ENCODE assay signal across 28 mouse cellular contexts in genomic region chr8:123847546-123847945, GRCm38 (mm10). TPM values are rescaled to one million over a fixed set of nuclear protein-coding genes. Genes with fewer than 3 reads are reported as not detected.
DNase-seq lines count a peak whose midpoint lies in the region; ATAC-seq and TF ChIP-seq lines count a peak whose summit lies in the region.
"Had no signal": no experiment of that assay in that cellular context is flagged by ENCODE, and none has a peak within 500 bp of the region (broad histone marks: within the 10 kb centered on the region; RNA-seq: fewer than 3 reads in every experiment).

No protein-coding gene starts in this region.

- 50% methylated on average over 3 of the region's 3 CpGs for WGBS in intestine, postnatal 0 days
- 46% methylated on average over 3 of the region's 3 CpGs for WGBS in intestine, embryonic 16.5 days
- 75% methylated on average over 3 of the region's 3 CpGs for WGBS in midbrain, embryonic 13.5 days

- H3K4me1 ChIP-seq in intestine, postnatal 0 days (replicated peaks; ENCODE audit: control insufficient read depth, insufficient read depth, low read length), result peaks cover 7% of the 10 kb centered on the region; the same call in 1 of the 2 replicates
- no peaks in the 10 kb centered on the region for H3K4me1 ChIP-seq in intestine, embryonic 16.5 days (ENCODE audit: control insufficient read depth, insufficient read depth, low read length)
- no peaks in the 10 kb centered on the region for H3K4me1 ChIP-seq in midbrain, embryonic 13.5 days (replicated peaks)
- H3K4me1 ChIP-seq: forebrain, embryonic 13.5 days; hindbrain, embryonic 13.5 days had no signal

- no peak overlapping the region for H3K9ac ChIP-seq in intestine, postnatal 0 days (ENCODE audit: low read depth, low read length)
- H3K9ac ChIP-seq in intestine, embryonic 16.5 days (ENCODE audit: low read depth, low read length), result no peak overlapping the region
- no peak overlapping the region for H3K9ac ChIP-seq in midbrain, embryonic 13.5 days (replicated peaks)
- H3K9ac ChIP-seq: forebrain, embryonic 13.5 days; hindbrain, embryonic 13.5 days; liver, embryonic 14.5 days; neural tube, embryonic 12.5 days had no signal

- H3K36me3 ChIP-seq in intestine, postnatal 0 days (ENCODE audit: control insufficient read depth, insufficient read depth), result no peaks in the 10 kb centered on the region
- no peaks in the 10 kb centered on the region for H3K36me3 ChIP-seq in intestine, embryonic 16.5 days (ENCODE audit: control insufficient read depth, insufficient read depth, low read length)
- H3K36me3 ChIP-seq in midbrain, embryonic 13.5 days, result 0 out of 2 replicates have a peak, but pooled peaks cover 4% of the 10 kb centered on the region
- H3K36me3 ChIP-seq: hindbrain, embryonic 13.5 days; neural tube, embryonic 12.5 days had no signal

- no peak overlapping the region for H3K4me2 ChIP-seq in intestine, postnatal 0 days (replicated peaks; ENCODE audit: low read depth)
- H3K4me2 ChIP-seq in intestine, embryonic 16.5 days (ENCODE audit: low read depth, low read length), result no peak overlapping the region
- no peak overlapping the region for H3K4me2 ChIP-seq in midbrain, embryonic 13.5 days (replicated peaks)
- H3K4me2 ChIP-seq: forebrain, embryonic 13.5 days; heart, embryonic 11.5 days; hindbrain, embryonic 13.5 days; neural tube, embryonic 12.5 days had no signal

- no peak overlapping the region for H3K27ac ChIP-seq in intestine, postnatal 0 days (ENCODE audit: low read depth, low read length)
- no peak overlapping the region for H3K27ac ChIP-seq in intestine, embryonic 16.5 days (ENCODE audit: low read length)
- H3K27ac ChIP-seq in midbrain, embryonic 13.5 days, result no peak overlapping the region
- H3K27ac ChIP-seq: forebrain, embryonic 13.5 days; hindbrain, embryonic 13.5 days; liver, embryonic 14.5 days; neural tube, embryonic 12.5 days; stomach, postnatal 0 days had no signal

- peak; percentile 48; the same call in 1 of the 2 replicates for ATAC-seq in intestine, postnatal 0 days
- no peak for ATAC-seq in intestine, embryonic 16.5 days
- ATAC-seq in midbrain, embryonic 13.5 days, result no peak
- ATAC-seq: forebrain, embryonic 13.5 days; midbrain, embryonic 16.5 days had no signal

- no peak for TF ChIP-seq CTCF in intestine, postnatal 0 days (IDR thresholded peaks at IDR 0.05; ENCODE audit: low read depth)

- no peak overlapping the region for H3K4me3 ChIP-seq in intestine, postnatal 0 days (ENCODE audit: low read depth, low read length)
- H3K4me3 ChIP-seq in intestine, embryonic 16.5 days (ENCODE audit: low read length), result no peak overlapping the region
- no peak overlapping the region for H3K4me3 ChIP-seq in midbrain, embryonic 13.5 days (replicated peaks)
- H3K4me3 ChIP-seq: forebrain, embryonic 13.5 days; hindbrain, embryonic 13.5 days; myocyte; neural tube, embryonic 12.5 days had no signal

- peak; percentile 50 for DNase-seq in cerebellum, adult 11 months
- DNase-seq in cerebellum, adult 9-10 months, result peak; percentile 77
- DNase-seq in cerebellum, postnatal 36 days, result peak; percentile 51 to 61
- no peak for DNase-seq in thymus, postnatal 10 days (ENCODE audit: low spot score in 2 of 2)
- DNase-seq: adrenal gland, postnatal 10 days; gastrocnemius, postnatal 36 days; heart, adult 18-20 months; heart, postnatal 4 days; kidney, adult 11 months; layer of hippocampus, postnatal 36 days; liver; lung, adult 2 months; lung, postnatal 14 days; right cerebral cortex, postnatal 4 days; thymus, adult 18-20 months; thymus, postnatal 36 days had no signal

- H3K9me3 ChIP-seq in intestine, postnatal 0 days (ENCODE audit: control insufficient read depth), result no peaks in the 10 kb centered on the region
- no peaks in the 10 kb centered on the region for H3K9me3 ChIP-seq in intestine, embryonic 16.5 days (ENCODE audit: control insufficient read depth, low read length)
- H3K9me3 ChIP-seq in midbrain, embryonic 13.5 days, result no peaks in the 10 kb centered on the region
- H3K9me3 ChIP-seq: forebrain, embryonic 13.5 days; G1E; hindbrain, embryonic 13.5 days; neural tube, embryonic 12.5 days had no signal

- no peaks in the 10 kb centered on the region for H3K27me3 ChIP-seq in intestine, postnatal 0 days (replicated peaks; ENCODE audit: control insufficient read depth, insufficient read depth, low read length)
- H3K27me3 ChIP-seq in intestine, embryonic 16.5 days (replicated peaks; ENCODE audit: control insufficient read depth, insufficient read depth, low read length), result no peaks in the 10 kb centered on the region
- no peaks in the 10 kb centered on the region for H3K27me3 ChIP-seq in midbrain, embryonic 13.5 days
- H3K27me3 ChIP-seq: forebrain, embryonic 13.5 days; hindbrain, embryonic 13.5 days; neural tube, embryonic 12.5 days had no signal

RNA-seq across cellular contexts. Expression of gene Ccsap, which starts 12.5 kb away (rescaled TPM):
- 1.5 and 1.8 TPM in 2 replicates for polyA plus RNA-seq in intestine, postnatal 0 days (2015; fragmentation: Nextera tagmentation; extraction: Ambion mirVana)
- polyA plus RNA-seq in intestine, embryonic 16.5 days (2015; fragmentation: Nextera tagmentation; extraction: Ambion mirVana), result 2.3 and 2.7 TPM in 2 replicates
- 4.0 and 5.1 TPM in 2 replicates for polyA plus RNA-seq in midbrain, embryonic 13.5 days (2015; fragmentation: Nextera tagmentation; extraction: Ambion mirVana)

RNA-seq across cellular contexts. Expression of gene Rab4a, which starts 41.8 kb away (rescaled TPM):
- 104 TPM in 2 replicates for polyA plus RNA-seq in intestine, postnatal 0 days (2015; fragmentation: Nextera tagmentation; extraction: Ambion mirVana)
- 66.9 and 71.9 TPM in 2 replicates for polyA plus RNA-seq in intestine, embryonic 16.5 days (2015; fragmentation: Nextera tagmentation; extraction: Ambion mirVana)
- 64.0 and 65.7 TPM in 2 replicates for polyA plus RNA-seq in midbrain, embryonic 13.5 days (2015; fragmentation: Nextera tagmentation; extraction: Ambion mirVana)

RNA-seq across cellular contexts. Expression of gene Acta1, which starts 47.0 kb away (rescaled TPM):
- 2.7 and 7.6 TPM in 2 replicates for polyA plus RNA-seq in intestine, postnatal 0 days (2015; fragmentation: Nextera tagmentation; extraction: Ambion mirVana)
- 11.1 and 14.3 TPM in 2 replicates for polyA plus RNA-seq in intestine, embryonic 16.5 days (2015; fragmentation: Nextera tagmentation; extraction: Ambion mirVana)
- polyA plus RNA-seq in midbrain, embryonic 13.5 days (2015; fragmentation: Nextera tagmentation; extraction: Ambion mirVana), result 2.3 and 3.1 TPM in 2 replicates

Comparison
In these comparisons a context has a peak if more than half of its experiments do, and no peak if none do; other contexts are left out.
1. DNase-seq: peak in cerebellum, adult 11 months (single experiment), cerebellum, adult 9-10 months (single experiment) and cerebellum, postnatal 36 days (2 of 2); none in thymus, postnatal 10 days (0 of 2).